Mouse (Mus musculus) embryonic fibroblast, embryonic 13.5 days (primary cell): Measurements from ENCODE around the gene Cetn4.

ENCODE experiments used
- CTCF ChIP-seq: IDR thresholded peaks from 2 replicates; pipeline ENCODE4 v1.5.1; 2011; ENCODE audit warnings: mild to moderate bottlenecking, control low read depth, low read length, moderate library complexity, borderline replicate concordance; ENCODE audit not compliant: insufficient read depth
- POLR2A ChIP-seq: IDR thresholded peaks from 2 replicates; pipeline ENCODE4 v1.6.1; 2011; ENCODE audit warnings: low read depth, mild to moderate bottlenecking, control low read depth, low read length, moderate library complexity

DNA sequence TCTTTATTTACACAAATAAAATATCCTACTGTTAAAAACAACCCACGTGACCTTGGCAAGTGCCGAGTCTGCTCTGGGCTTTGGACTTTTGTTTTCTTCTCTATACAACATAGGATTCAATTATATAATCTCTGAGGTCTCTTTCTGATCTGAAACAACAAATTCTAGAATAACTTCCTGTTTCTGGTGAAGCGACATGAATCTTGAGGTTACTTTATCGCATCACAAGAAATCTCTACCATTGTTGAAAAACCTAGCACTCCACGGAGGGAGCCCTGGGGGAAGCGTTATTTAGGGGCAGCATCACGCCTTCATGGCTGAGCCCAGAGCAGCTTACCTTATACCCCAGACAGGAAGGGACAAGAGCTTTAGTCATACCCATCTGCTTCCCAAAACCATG is 39.4 kb downstream of the Cetn4 start:
- TF ChIP-seq CTCF (no peak), POLR2A (no peak)
